In the genomic region with DNA sequence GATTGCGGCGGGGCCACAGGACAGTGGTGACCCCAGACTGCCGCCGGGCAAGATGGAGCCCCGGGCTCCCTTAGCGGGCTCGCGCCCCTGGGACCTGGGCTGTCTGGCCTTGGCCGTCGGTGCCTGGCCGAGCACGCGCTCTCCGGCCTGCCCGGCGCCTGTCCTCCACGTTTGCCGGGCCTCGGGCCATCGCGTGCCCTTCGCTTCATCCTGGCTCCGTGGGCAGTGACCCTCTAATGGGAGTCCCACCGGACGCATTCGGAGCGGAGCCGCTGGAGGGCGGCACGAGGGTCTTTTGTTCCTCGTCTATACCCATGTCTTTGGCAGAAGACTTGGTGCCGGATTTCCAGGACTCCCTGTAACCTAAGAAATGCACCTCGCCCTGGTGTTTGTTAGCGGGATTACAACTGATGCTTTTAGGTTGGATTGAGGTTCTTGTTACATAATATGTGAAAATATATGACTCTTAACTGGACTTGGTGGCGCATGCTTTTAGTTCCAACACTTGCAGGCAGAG, we compare ENCODE assay signal across 7 mouse cellular contexts. TPM values are rescaled to one million over a fixed set of nuclear protein-coding genes. Genes with fewer than 3 reads are reported as not detected.
A peak's percentile ranks its signal among the peaks of the same experiment; 100 is the strongest.
DNase-seq lines count a peak whose midpoint lies in the region; ATAC-seq and TF ChIP-seq lines count a peak whose summit lies in the region.

No protein-coding gene starts in this region.

- H3K9ac ChIP-seq in intestine, embryonic 16.5 days (ENCODE audit: low read depth, low read length): peak overlapping the region; percentile 86
- peak overlapping the region; percentile 80 for H3K9ac ChIP-seq in midbrain, embryonic 11.5 days (ENCODE audit: low read length)

- peak overlapping the region; percentile 65 for H3K4me3 ChIP-seq in intestine, embryonic 16.5 days (ENCODE audit: low read length)
- H3K4me3 ChIP-seq in midbrain, embryonic 11.5 days (ENCODE audit: low read depth, low read length): peak overlapping the region; percentile 51
- H3K4me3 ChIP-seq in small intestine, adult 2 months (ENCODE audit: low read depth, low read length): peak overlapping the region; percentile 84

- TF ChIP-seq CTCF in small intestine, adult 2 months (IDR thresholded peaks at IDR 0.05; ENCODE audit: extremely low read depth, insufficient read length, insufficient replicate concordance, low read depth, low read length): peak; percentile 42; the same call in 1 of the 2 replicates

- no peaks in the 10 kb centered on the region for H3K36me3 ChIP-seq in intestine, embryonic 16.5 days (ENCODE audit: control insufficient read depth, insufficient read depth, low read length)
- H3K36me3 ChIP-seq in midbrain, embryonic 11.5 days (ENCODE audit: control insufficient read depth, insufficient read depth, low read length): no peaks in the 10 kb centered on the region
- H3K36me3 ChIP-seq in small intestine, adult 2 months (ENCODE audit: control insufficient read depth, insufficient read depth, low read length): no peaks in the 10 kb centered on the region

- 1% methylated on average over 35 of the region's 35 CpGs for WGBS in intestine, embryonic 16.5 days
- WGBS in midbrain, embryonic 11.5 days: under 1% methylated on average over 35 of the region's 35 CpGs
- under 1% methylated on average over 35 of the region's 35 CpGs for WGBS in small intestine, adult 2 months

- DNase-seq in adrenal gland, adult 2 months: peak; percentile 86
- DNase-seq in embryo, embryonic 11.5 days (ENCODE audit: low read depth, low spot score): peak; percentile 67
- DNase-seq in gastrocnemius, postnatal 36 days: peak; percentile 64 to 70
- peak; percentile 67 to 74 for DNase-seq in left cerebral cortex, postnatal 36 days (ENCODE audit: low spot score in 2 of 2)
- DNase-seq in midbrain, embryonic 11.5 days (ENCODE audit: low spot score, missing footprints): peak; percentile 97

- H3K9me3 ChIP-seq in intestine, embryonic 16.5 days (ENCODE audit: control insufficient read depth, low read length): no peaks in the 10 kb centered on the region
- H3K9me3 ChIP-seq in midbrain, embryonic 11.5 days (ENCODE audit: control insufficient read depth, low read length): no peaks in the 10 kb centered on the region

- H3K4me1 ChIP-seq in intestine, embryonic 16.5 days (ENCODE audit: control insufficient read depth, insufficient read depth, low read length): peaks cover 7% of the 10 kb centered on the region; the same call in 1 of the 2 replicates
- peaks cover 5% of the 10 kb centered on the region for H3K4me1 ChIP-seq in midbrain, embryonic 11.5 days (ENCODE audit: control insufficient read depth, insufficient read depth, low read length)
- peaks cover 4% of the 10 kb centered on the region; the same call in 1 of the 2 replicates for H3K4me1 ChIP-seq in small intestine, adult 2 months (ENCODE audit: control insufficient read depth, insufficient read depth, insufficient read length, low read length)

- TF ChIP-seq POLR2A in small intestine, adult 2 months (IDR thresholded peaks at IDR 0.05; ENCODE audit: low read depth, low read length): no peak

- no peaks in the 10 kb centered on the region for H3K27me3 ChIP-seq in intestine, embryonic 16.5 days (replicated peaks; ENCODE audit: control insufficient read depth, insufficient read depth, low read length)
- H3K27me3 ChIP-seq in midbrain, embryonic 11.5 days (ENCODE audit: control insufficient read depth, insufficient read depth, low read length): no peaks in the 10 kb centered on the region
- peaks cover 6% of the 10 kb centered on the region; the same call in 1 of the 2 replicates for H3K27me3 ChIP-seq in small intestine, adult 2 months (ENCODE audit: control insufficient read depth, insufficient read depth, low read length)

- peak; percentile 43 for ATAC-seq in intestine, embryonic 16.5 days
- peak; percentile 47 for ATAC-seq in midbrain, embryonic 11.5 days (ENCODE audit: low FRiP score)

- intact Hi-C loops in gastrocnemius, postnatal 36 days (cut with DNase I): no loop called here
- intact Hi-C loops in left cerebral cortex, postnatal 36 days (cut with DNase I): loop anchor here (5.0 kb wide), 1 partner anchor 35 kb away; a partner anchor contains a TSS

- H3K27ac ChIP-seq in intestine, embryonic 16.5 days (ENCODE audit: low read length): peak overlapping the region; percentile 89
- H3K27ac ChIP-seq in midbrain, embryonic 11.5 days (ENCODE audit: low read depth, low read length): peak overlapping the region; percentile 87
- peak overlapping the region; percentile 84 for H3K27ac ChIP-seq in small intestine, adult 2 months (ENCODE audit: insufficient read depth, low read depth, low read length)

- H3K4me2 ChIP-seq in intestine, embryonic 16.5 days (ENCODE audit: low read depth, low read length): peak overlapping the region; percentile 73
- H3K4me2 ChIP-seq in midbrain, embryonic 11.5 days: peak overlapping the region; percentile 64

RNA-seq across cellular contexts. Expression of a gene that starts 1.1 kb away (rescaled TPM):
- total RNA-seq in adrenal gland, adult 2 months (2021): 10 to 100 TPM; 30.1 to 34.9 TPM
- 1.4 and 1.6 TPM in 2 replicates for polyA plus RNA-seq in adrenal gland, adult 2 months (2012; rRNA removed)
- 10 to 100 TPM; 12.8 to 18.5 TPM for total RNA-seq in gastrocnemius, postnatal 36 days (2021)
- polyA plus RNA-seq in intestine, embryonic 16.5 days (2015; fragmentation: Nextera tagmentation; extraction: Ambion mirVana): 16.7 TPM in 2 replicates
- 10 to 100 TPM; 25.8 to 32.7 TPM for total RNA-seq in left cerebral cortex, postnatal 36 days (2021)
- polyA plus RNA-seq in midbrain, embryonic 11.5 days (2014; fragmentation: Nextera tagmentation; extraction: Ambion mirVana): 23.5 and 27.7 TPM in 2 replicates
- polyA plus RNA-seq in small intestine, adult 2 months (2012; rRNA removed): 1.1 and 2.7 TPM in 2 replicates

RNA-seq across cellular contexts. Expression of a gene that starts 34.5 kb away (rescaled TPM):
- total RNA-seq in adrenal gland, adult 2 months (2021): 10 to 100 TPM; 26.4 to 28.6 TPM
- polyA plus RNA-seq in adrenal gland, adult 2 months (2012; rRNA removed): 3.5 and 3.7 TPM in 2 replicates
- total RNA-seq in gastrocnemius, postnatal 36 days (2021): 1 to 10 TPM; 6.3 to 8.8 TPM
- 17.3 and 17.5 TPM in 2 replicates for polyA plus RNA-seq in intestine, embryonic 16.5 days (2015; fragmentation: Nextera tagmentation; extraction: Ambion mirVana)
- total RNA-seq in left cerebral cortex, postnatal 36 days (2021): 10 to 100 TPM; 56.8 to 58.1 TPM
- 67.3 and 68.2 TPM in 2 replicates for polyA plus RNA-seq in midbrain, embryonic 11.5 days (2014; fragmentation: Nextera tagmentation; extraction: Ambion mirVana)
- 1.3 and 2.4 TPM in 2 replicates for polyA plus RNA-seq in small intestine, adult 2 months (2012; rRNA removed)

Comparison
In these comparisons a context has a peak if more than half of its experiments do, and no peak if none do; other contexts are left out.
1. Peak in every context shown above with its lines: DNase-seq, ATAC-seq, H3K4me3 ChIP-seq and H3K27ac ChIP-seq.